ENCODE assay signal across 14 mouse cellular contexts in genomic region chr6:50219066-50219465, GRCm38 (mm10).
"Had no signal": no experiment of that assay in that cellular context is flagged by ENCODE, and none has a peak within 500 bp of the region (broad histone marks: within the 10 kb centered on the region; RNA-seq: fewer than 3 reads in every experiment).

No protein-coding gene starts in this region.

- H3K27ac ChIP-seq: midbrain, embryonic 13.5 days; midbrain, embryonic 15.5 days; neural tube, embryonic 12.5 days; stomach, embryonic 15.5 days; stomach, postnatal 0 days had no signal

- H3K9me3 ChIP-seq: megakaryocyte, embryonic 14.5 days; midbrain, embryonic 13.5 days; midbrain, embryonic 15.5 days; neural tube, embryonic 12.5 days; stomach, embryonic 15.5 days had no signal

- H3K4me3 ChIP-seq: megakaryocyte, embryonic 14.5 days; midbrain, embryonic 13.5 days; midbrain, embryonic 15.5 days; neural tube, embryonic 12.5 days; stomach, embryonic 15.5 days had no signal

- H3K36me3 ChIP-seq: midbrain, embryonic 15.5 days; stomach, embryonic 15.5 days had no signal

- DNase-seq: lung, adult 18-20 months; lung, embryonic 14.5 days; lung, postnatal 10 days; lung, postnatal 4 days; right cerebral cortex, postnatal 14 days; thymus, adult 2 months; thymus, postnatal 25 days; thymus, postnatal 4 days had no signal

- H3K27me3 ChIP-seq: megakaryocyte, embryonic 14.5 days; midbrain, embryonic 13.5 days; midbrain, embryonic 15.5 days; neural tube, embryonic 12.5 days; stomach, embryonic 15.5 days had no signal

- H3K4me1 ChIP-seq: midbrain, embryonic 13.5 days; midbrain, embryonic 15.5 days; neural tube, embryonic 12.5 days; stomach, embryonic 15.5 days had no signal
